Mouse (Mus musculus): ENCODE data around the gene Uvrag.

Gene Uvrag
- long read RNA-seq, experiment 1, full-length matches to known transcripts, result 7 of 13 reads
- long read RNA-seq, experiment 1, partial matches to known transcripts, result 3 of 13 reads
- long read RNA-seq, experiment 1, other reads (novel, unspliced or antisense), result 3 of 13 reads
- long read RNA-seq, experiment 2, full-length matches to known transcripts, result 14 of 29 reads
- long read RNA-seq, experiment 2, partial matches to known transcripts, result 7 of 29 reads
- long read RNA-seq, experiment 2, other reads (novel, unspliced or antisense), result 8 of 29 reads

GRCm38 (mm10) chr7:99140984-99141918 lies at the start of gene Uvrag:
Uvrag (minus strand) TSS chr7:99141141.
- intact Hi-C loops (cut with DNase I), result no loop called here

DNA sequence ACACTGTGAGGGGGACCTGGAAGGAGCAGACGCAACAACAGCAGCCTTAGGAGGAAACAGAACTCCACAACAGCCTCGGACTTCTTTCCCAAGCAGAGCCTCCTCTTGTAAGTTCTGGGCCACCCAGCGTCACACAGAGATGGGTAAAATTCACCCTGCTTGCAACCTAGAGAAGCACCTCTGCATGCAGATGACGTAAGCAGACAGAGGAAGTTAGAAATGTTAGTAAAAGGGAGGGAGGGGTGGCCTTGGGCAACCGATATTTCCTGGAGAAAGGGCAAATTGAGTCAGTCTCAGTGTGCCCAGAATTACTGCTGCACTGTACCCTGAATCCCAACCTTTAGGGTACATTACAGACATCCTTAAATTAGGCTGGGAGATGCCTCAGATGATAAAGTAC lies 48.9 kb upstream of the Uvrag start:
- intact Hi-C loops (cut with DNase I), result no loop called here

DNA sequence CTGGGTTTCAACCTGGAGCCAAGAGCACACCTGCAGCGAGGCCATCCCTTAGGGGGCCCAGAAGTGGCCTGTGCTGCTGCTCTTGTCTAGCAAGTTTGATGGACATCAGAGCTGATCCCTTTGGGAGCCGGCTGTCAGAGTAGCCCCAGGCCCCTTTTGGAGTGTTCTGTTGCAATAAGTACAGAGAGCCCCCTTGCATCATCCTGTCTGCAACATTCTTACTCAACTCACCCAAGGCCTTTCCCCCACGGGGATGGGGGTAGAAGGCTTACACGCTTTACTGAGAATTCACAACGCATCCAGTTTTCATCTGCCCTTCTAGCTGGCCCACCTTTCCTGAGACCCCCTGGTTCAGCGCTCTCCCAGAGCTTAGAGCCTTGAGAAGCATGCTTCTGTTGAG lies 47.7 kb upstream of the Uvrag start:
- intact Hi-C loops (cut with DNase I), result no loop called here

DNA sequence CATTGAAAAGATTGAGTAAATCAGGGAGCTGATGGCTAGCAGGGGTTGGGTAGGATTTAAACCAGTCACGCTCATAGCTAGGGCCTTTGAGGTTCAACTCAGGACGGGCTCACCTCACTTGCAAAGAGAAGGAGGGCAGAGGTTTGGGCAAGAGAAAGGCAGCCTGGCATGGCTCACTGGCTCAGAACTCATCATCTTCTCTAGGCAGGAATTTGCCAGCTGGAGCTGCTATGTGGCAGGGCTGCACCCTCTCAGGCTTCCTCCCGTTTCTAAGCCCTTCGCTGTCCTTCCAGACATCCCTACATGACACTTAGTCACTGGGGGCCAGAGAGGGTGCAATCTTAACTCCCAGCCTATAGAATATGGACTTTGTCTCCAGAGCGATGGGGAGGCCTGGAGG lies 46.5 kb upstream of the Uvrag start:
- intact Hi-C loops (cut with DNase I), result no loop called here

- intact Hi-C loops (cut with DNase I), result loop anchor here (2.0 kb wide), 1 partner anchor 43 kb away; no protein-coding TSS in a partner anchor
These were observed 44.5 kb upstream of the Uvrag start for GRCm38 (mm10) chr7:99185405-99185804.

DNA sequence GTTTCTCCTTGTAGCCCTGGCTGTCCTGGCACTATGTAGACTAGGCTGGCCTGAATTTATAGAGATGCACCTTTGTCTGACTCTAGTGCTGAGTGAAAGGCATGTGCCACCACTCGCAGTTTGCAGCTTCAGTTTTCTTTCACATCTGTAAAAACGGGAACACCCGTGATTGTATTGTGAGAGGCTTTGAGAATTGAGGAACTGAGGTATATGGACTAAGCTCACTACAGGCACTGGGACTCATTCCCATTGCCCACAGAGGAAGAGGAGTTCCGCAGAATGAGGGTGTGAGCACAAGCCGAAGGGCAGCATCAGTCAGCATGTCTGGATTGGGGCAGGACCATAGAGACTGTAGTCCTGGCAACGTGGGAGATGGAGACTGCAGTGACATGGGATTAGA lies 42.8 kb upstream of the Uvrag start:
- intact Hi-C loops (cut with DNase I), result loop anchor here (2.0 kb wide), 1 partner anchor 45 kb away; no protein-coding TSS in a partner anchor

DNA sequence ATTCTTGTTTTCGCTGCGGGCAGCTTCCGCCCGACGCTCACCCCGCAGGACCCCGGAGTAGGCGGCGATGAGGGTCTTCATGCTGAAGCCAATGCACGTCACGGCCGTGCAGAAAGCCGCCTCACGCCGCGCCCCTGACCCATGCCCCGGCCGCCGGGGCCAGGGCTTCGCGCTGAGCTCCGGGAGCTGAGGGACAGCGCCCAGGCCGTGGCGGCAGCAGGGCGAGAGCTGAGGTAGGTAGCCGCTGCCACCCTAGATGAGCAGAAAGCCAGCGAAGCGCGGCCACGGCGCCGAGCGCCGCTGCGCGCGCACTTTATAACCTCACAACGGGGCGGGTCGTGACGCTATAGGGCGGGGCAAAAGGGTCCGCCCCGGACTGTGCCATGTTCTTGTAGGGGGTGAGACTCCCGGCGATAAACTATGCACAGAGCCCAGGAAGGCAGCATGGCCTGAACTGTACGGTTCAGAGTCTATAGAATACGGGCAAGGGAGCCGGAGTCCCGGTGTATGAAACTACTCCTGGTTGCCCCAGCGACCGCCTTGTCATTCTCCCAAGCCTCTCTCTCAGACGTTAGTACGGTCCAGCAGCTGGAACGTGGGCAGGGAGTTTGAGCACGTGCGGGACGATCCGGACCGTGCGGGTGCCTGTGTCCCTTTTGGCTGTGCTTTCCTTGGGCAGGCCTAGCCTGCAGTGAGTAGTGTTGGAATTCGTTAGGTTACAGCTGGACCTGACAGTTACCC lies 41.7 kb upstream of the Uvrag start, which contains the start of gene Dgat2:
Gene Dgat2, minus strand, starts transcription at position 288 of the 741 bp plus-strand sequence.
- intact Hi-C loops (cut with DNase I), result no loop called here

GRCm38 (mm10) chr7:99181619-99182431 lies 40.9 kb upstream of the Uvrag start:
- intact Hi-C loops (cut with DNase I), result no loop called here

GRCm38 (mm10) chr7:99180162-99180561 lies 39.2 kb upstream of the Uvrag start:
- intact Hi-C loops (cut with DNase I), result no loop called here

GRCm38 (mm10) chr7:99179271-99179670 lies 38.3 kb upstream of the Uvrag start:
- intact Hi-C loops (cut with DNase I), result no loop called here

- intact Hi-C loops (cut with DNase I), result no loop called here
These were observed 36.4 kb upstream of the Uvrag start for GRCm38 (mm10) chr7:99177386-99177785.

- intact Hi-C loops (cut with DNase I), result no loop called here
These were observed 34.7 kb upstream of the Uvrag start for GRCm38 (mm10) chr7:99175666-99176065.

GRCm38 (mm10) chr7:99175118-99175517 lies 34.2 kb upstream of the Uvrag start:
- intact Hi-C loops (cut with DNase I), result no loop called here

- intact Hi-C loops (cut with DNase I), result no loop called here
These were observed 33.1 kb upstream of the Uvrag start for GRCm38 (mm10) chr7:99174006-99174405.

DNA sequence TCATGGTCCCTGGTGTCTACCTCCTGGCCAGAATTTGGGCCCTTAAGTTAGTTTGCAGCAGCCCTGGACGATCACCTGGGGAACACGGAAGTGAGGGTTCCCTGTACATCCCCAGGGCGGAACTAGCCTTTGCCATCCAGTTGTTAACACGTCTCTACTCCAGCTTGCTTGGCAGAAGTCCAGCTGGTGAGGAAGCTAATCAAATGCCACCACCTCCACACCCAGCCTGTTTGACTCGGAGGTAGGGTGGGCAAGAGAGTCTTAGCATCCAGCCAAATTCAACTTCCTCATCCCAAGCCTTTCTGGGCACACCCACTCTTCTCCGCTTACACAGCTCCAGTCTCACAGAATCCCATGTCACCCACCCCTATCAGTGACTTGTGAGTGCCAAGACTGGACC lies 32.0 kb upstream of the Uvrag start:
- intact Hi-C loops (cut with DNase I), result no loop called here

DNA sequence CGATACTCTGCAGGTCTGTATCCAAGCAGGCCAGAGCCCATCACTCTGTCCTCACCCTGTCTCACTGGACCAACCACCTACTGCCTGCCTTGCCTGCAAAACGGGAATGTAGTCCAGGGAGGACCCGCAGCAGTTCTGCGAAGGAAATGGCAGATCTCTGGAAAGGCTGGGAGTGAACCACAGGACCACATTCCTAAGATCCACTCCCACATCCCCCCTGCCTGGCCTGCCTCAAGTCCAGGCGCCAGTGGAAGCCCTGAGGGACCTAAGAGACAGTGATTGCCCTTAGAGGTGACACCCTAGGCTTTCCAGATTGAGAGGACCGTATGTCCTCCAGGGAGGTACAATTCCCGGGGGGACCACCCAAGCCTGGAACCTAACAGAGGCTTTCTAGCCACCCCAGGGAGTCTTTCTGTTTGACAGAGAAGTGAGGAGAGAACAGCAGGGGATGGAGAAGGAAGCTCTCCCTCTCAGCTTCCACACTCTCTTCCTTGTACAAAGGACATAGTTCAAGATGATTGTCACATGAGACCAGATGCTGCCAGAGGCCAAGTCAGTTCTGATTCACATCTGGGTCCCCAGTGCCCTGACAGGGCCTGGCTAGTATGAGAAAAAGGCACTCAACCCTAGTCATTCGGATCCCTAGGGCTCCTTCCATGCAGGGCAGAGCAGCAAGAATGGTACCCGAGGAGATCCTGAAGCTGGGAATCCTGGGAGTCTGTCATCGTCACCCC lies 31.0 kb upstream of the Uvrag start:
- intact Hi-C loops (cut with DNase I), result no loop called here

DNA sequence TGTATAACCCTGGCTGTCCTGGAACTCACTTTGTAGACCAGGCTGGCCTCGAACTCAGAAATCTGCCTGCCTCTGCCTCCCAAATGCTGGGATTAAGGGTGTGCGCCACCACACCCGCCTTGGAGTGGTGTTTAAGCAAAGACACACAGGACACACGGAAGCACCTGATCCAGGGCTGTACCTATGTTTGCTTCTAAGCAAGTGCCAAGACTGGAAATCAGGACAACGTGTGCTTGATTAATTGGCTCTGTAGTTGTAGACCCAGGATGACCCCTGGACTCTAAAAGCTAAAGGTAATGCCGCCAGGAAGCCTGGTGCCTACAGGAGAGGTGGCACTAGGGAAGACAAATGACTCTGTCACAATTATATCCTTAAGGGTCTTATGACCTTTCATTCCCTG lies 29.6 kb upstream of the Uvrag start:
- intact Hi-C loops (cut with DNase I), result no loop called here

GRCm38 (mm10) chr7:99169717-99170403 lies 28.9 kb upstream of the Uvrag start:
- intact Hi-C loops (cut with DNase I), result no loop called here

GRCm38 (mm10) chr7:99168756-99169155 lies 27.8 kb upstream of the Uvrag start:
- intact Hi-C loops (cut with DNase I), result no loop called here

Measured in adrenal gland (tissue).